Mouse (Mus musculus) cortical plate, adult 2 months (tissue): ENCODE results near the gene Rad51b.

ENCODE experiments used
- CTCF ChIP-seq: fragments of 200-500 bp; IDR thresholded peaks from 2 replicates; pipeline ENCODE4 v1.5.1; 2011; ENCODE audit warnings: mild to moderate bottlenecking, control low read depth, low read length; ENCODE audit not compliant: insufficient read depth; ENCODE audit errors: extremely low read depth
- POLR2A ChIP-seq: fragments of 200-500 bp; IDR thresholded peaks from 2 replicates; pipeline ENCODE4 v1.6.1; 2011; ENCODE audit warnings: mild to moderate bottlenecking, low read length, control low read depth; ENCODE audit not compliant: insufficient read depth; ENCODE audit errors: extremely low read depth

DNA sequence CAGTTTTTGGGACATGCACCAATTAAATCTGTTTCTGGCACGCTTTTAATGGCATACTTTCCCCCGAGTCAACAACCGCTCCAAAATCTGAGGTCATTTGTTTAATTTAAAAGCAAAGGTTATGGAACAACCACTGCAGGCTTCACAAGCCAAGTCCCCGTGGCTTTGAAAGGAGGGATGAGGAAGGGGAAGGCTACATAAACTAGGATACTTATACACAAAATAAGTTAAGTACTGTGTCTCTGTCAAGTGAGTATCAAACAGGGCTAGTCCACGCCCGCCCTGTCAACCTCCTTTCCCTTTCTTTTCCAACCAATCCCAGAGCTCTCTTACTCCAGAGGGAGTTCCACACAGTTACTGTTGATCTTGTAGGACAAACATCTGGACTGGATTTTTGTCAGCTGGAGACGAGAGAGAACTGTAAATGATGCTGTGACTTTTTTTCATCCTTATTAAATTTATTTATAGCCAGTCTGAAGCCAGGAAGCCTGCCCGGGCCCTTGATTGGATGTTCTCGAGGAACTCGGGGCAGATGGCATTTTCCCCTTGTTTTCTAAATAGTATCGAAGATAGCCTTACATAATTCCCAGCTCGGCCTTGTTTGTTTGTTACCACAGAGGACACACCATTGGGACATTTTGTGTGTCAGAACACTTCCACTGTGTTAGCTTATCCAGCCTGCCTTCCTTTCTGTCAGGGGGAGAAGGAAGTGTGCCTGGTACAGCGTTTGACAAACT, 378.5 kb downstream of the Rad51b start:
- TF ChIP-seq CTCF (no peak), POLR2A (no peak)
